Mouse (Mus musculus) adrenal gland, postnatal 14 days (tissue): ENCODE measurements around the gene Magi3. TPM values are rescaled to one million over a fixed set of nuclear protein-coding genes. Genes with fewer than 3 reads are reported as not detected.

Experiments
- DNase-seq: peaks from one replicate; pipeline ENCODE4 v3.0.0; 2021; ENCODE audit warnings: mixed read lengths
- total RNA-seq: library from RNA; stranded (reverse); gene quantifications from 2 replicates; pipeline ENCODE4 v1.2.3, GENCODE M21; 2021

Magi3 gene
- total RNA-seq, 1 experiment from 2014 or later, result 18.3 TPM

DNA sequence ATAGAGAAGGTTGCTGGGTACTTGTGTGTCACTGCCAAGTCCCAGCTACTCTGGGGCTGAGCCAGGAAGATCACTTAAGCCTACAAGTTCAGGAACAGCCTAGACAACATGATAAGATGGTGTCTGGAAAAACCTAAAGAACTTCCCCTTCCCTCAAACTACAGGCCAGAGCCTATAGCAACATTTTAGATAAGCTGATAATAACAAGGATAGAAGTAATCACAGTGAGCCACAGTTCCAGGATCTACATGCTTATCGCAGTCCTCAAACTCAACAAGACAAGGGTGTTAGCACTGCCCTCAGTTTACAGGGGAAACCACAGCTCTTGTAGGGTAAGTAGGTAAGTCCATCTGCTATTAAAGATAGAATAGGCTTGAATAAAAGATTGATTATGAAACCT is 188.1 kb downstream of the Magi3 start:
- DNase-seq, result no peak

DNA sequence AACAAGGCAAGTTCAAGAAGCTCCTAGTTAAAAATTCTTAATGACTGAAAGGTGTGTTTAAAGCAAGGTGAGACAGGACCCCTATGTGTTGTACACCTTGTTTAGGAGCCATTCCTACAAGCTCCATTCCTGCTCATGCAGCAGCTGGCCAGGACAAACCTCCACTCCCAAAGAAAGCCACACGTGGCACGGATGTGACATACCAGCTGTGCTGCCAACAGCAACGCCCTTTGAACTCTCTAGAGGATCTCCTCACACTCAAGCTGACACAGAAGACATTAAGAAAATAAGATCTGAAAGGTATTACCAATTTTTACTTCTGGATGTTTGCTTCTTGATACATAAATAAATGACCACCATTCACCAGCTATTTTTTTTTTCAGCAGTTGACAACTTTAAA is 193.2 kb downstream of the Magi3 start:
- peak; percentile 48 for DNase-seq

DNA sequence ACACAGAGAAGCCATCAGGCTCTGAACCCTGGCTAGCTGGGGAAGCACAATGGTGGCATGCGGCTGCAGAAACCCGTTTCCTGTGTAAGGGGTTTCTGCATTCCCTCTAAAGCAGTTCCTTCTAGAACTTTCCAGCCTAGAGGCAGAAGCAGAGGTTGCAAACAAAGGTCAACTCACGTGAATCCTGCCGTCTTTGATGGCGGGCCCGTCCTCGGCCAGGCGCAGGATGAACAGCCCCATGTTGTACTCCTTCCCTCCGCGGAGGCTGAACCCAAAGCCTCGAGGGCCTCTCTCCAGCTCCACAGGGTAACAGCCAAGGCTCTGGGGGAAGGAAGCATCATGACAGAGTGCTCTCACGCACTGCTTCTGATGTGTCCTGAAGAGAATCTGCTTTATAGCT is 200.1 kb downstream of the Magi3 start:
- DNase-seq, result no peak

DNA sequence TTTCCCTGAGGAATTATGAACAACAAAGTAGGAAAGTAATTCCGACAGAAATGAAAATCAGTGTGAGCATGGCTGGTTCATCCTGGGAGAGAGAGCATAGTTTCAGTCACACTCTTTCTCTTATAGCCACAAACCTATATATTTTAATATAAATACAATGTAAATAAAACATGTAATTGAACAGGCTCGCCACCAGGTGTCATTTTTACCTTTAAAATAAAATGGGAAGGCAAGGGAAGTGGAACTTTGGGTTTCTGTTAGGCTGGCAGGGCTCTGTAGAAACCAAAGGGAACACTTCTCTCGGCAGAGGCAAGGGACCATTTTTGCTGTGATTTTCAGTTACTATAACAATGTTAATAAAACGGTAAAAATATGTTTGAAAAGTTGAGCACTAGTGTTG is 200.7 kb downstream of the Magi3 start:
- DNase-seq, result no peak

GRCm38 (mm10) chr3:104017931-104018330 is 202.2 kb downstream of the Magi3 start:
- no peak for DNase-seq

DNA sequence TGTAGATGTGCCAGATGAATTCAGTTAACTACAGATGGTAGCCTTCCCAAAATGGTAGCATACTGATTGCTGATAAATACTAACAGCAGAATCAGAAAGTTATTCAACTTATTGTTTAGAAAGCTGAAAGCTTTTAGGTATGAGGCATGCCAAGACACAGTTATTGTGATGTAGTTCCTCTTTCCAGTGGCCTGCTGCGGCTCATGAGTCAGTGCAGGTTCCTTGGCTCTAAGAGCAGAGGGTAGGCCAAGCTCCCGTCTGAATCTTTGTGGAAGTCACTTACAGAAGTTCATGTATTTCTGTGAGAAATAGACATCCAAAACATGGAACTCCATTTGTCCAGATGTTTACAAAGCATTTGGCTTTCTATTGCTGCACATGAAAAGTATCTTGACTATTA is 208.2 kb downstream of the Magi3 start:
- no peak for DNase-seq

GRCm38 (mm10) chr3:104009924-104010662 is 210.1 kb downstream of the Magi3 start:
- DNase-seq, result no peak

GRCm38 (mm10) chr3:104007479-104007878 is 212.7 kb downstream of the Magi3 start:
- peak; percentile 49 for DNase-seq

- no peak for DNase-seq
Measured at GRCm38 (mm10) chr3:104006896-104007466, 213.2 kb downstream of the Magi3 start.

- DNase-seq, result no peak
Measured at GRCm38 (mm10) chr3:103998724-103999123, 221.4 kb downstream of the Magi3 start.

GRCm38 (mm10) chr3:103991271-103991670 is 228.9 kb downstream of the Magi3 start:
- no peak for DNase-seq

GRCm38 (mm10) chr3:103989352-103989751 is 230.8 kb downstream of the Magi3 start:
- no peak for DNase-seq

GRCm38 (mm10) chr3:103987831-103988432 is 232.2 kb downstream of the Magi3 start:
- DNase-seq, result no peak

GRCm38 (mm10) chr3:103985194-103985593 is 235.0 kb downstream of the Magi3 start:
- no peak for DNase-seq

- DNase-seq, result peak; percentile 14
Measured at GRCm38 (mm10) chr3:103984556-103984955, 235.6 kb downstream of the Magi3 start.

DNA sequence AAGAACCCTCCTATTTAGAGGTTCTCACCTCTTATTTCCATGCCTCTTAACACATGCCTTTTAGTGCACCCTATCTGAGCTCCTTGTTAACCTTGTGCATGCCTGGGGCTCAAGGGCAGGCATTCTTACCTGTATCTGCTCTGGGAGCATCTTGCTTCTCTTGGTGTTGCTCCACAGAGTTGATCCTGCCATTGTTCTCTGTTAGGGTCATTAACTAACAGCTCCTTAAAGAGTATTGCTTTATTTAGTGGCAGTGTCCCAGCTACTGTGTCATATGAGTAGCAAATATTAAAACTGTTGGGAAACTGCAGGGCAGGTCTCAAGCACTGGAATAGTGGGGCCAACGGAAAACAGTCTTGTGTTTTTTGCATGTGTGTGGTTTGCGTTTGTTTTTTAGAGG is 249.0 kb downstream of the Magi3 start:
- DNase-seq, result no peak

DNA sequence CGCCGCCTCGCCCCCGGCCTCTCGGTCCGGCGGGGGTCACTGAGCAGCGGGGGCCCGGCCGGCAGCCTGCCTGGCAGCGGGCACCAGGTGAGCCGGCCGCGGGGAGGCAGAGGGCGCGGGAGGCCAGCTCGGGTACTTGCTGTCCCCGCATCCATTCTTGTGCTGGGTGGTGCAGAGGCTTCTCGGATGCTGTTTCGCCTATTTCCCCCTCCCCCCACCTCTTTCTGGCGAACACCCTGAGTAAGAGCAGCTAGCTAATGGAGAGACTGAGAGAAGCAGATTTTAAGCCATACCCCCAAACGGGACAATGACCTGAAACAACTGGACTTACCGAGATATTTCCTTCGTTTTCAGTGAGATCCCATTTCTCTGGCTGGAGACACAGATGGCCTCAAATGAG is 251.5 kb downstream of the Magi3 start:
- no peak for DNase-seq

DNA sequence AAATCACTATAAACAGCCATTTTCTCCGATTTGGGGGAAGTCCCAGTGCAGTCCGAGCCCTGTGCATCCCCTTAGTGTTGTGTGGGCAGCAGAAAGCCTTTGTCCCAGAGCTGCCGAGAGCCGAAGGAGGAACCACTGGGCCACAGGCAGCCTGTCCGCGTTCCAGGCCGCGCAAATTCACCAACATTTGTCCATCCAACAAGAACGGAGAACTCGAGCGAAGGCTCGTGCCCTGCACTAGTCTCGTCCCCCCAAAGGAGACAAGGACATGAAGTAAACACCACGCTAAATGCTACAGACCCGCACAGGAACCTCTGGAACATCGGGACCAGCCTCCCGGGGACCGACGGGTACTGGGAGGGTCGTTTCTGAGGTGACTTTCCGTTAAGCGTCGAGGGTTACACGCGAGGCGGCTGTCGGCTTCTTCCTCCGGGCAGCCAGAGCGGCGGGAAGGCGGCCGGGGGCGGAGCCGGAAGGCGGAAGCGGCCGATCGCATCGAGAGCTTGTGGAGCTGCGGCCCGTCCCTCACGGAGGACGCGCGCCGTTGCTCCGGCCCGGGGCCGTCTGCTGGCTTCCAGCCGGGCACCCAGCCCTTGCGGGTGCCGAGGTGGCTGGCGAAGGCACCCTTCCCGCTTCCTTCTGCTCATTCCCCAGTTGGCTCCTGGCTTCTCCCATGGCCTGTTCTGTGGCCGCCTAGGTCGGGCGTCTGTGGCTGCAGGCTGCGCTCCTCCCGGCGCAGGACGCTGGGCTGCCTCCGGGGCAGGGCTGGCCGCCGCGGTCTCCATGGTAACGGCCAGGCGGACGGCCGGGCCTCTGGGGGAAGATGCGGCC is 252.1 kb downstream of the Magi3 start, which contains the start of gene Phtf1:
Phtf1 (plus strand) TSS at position 250 of the 831 bp plus-strand sequence.
- DNase-seq, result peak; percentile 93

- no peak for DNase-seq
Measured at GRCm38 (mm10) chr3:103967231-103967630, 252.9 kb downstream of the Magi3 start.
